Mouse (Mus musculus) heart, adult 18-20 months (tissue): ENCODE data around the gene B4gat1. TPM values are rescaled to one million over a fixed set of nuclear protein-coding genes. Genes with fewer than 3 reads are reported as not detected.
A peak's percentile ranks its signal among the peaks of the same experiment; 100 is the strongest.
"Not testable (repeated sequence)": the region's sequence is repeated elsewhere in the genome, so short reads cannot be mapped to it uniquely, and the experiment has no call there.

Source experiments
- DNase-seq, 2 experiments: peaks; one replicate each; pipeline ENCODE4 v3.0.0; 2021 to 2022; ENCODE audit warnings: mixed read lengths in 1 of 2
- long read RNA-seq, 2 experiments: library from polyadenylated mRNA; stranded (forward); transcript quantifications; one replicate each; pipeline ENCODE4 v2.0.0; 2021
- total RNA-seq, 2 experiments: library from RNA; stranded (reverse); gene quantifications; 2 replicates each; pipeline ENCODE4 v1.2.3; 2021

The B4gat1 gene
- 10 to 100 TPM; 46.0 TPM for total RNA-seq
- long read RNA-seq, experiment 1, transcript B4gat1-201 (2 exons, 2,032 nt): major isoform, 89 of 92 reads
- long read RNA-seq, experiment 1, partial matches to known transcripts: 0 of 92 reads
- long read RNA-seq, experiment 1, other reads (novel, unspliced or antisense): 1 of 92 reads
- long read RNA-seq, experiment 2, transcript B4gat1-201 (2 exons, 2,032 nt): major isoform, 42 of 43 reads
- long read RNA-seq, experiment 2, partial matches to known transcripts: 0 of 43 reads
- long read RNA-seq, experiment 2, other reads (novel, unspliced or antisense): 0 of 43 reads

- DNase-seq: peak; percentile 89 to 93
Observed at GRCm38 (mm10) chr19:5038709-5039156, at the start of gene B4gat1, which contains the start of gene AC124502.3. Gene B4gat1, plus strand, starts transcription at chr19:5038826. Gene AC124502.3, plus strand, starts transcription at chr19:5038891.

- DNase-seq: peak; percentile 83 to 98
Observed at GRCm38 (mm10) chr19:4989013-4989412, 49.6 kb upstream of the B4gat1 start.

GRCm38 (mm10) chr19:4989434-4990255 is 49.0 kb upstream of the B4gat1 start:
- no peak for DNase-seq

- no peak for DNase-seq
Observed at GRCm38 (mm10) chr19:4990256-4990625, 48.4 kb upstream of the B4gat1 start, which contains the start of gene Npas4. Gene Npas4, minus strand, starts transcription at chr19:4990316.

DNA sequence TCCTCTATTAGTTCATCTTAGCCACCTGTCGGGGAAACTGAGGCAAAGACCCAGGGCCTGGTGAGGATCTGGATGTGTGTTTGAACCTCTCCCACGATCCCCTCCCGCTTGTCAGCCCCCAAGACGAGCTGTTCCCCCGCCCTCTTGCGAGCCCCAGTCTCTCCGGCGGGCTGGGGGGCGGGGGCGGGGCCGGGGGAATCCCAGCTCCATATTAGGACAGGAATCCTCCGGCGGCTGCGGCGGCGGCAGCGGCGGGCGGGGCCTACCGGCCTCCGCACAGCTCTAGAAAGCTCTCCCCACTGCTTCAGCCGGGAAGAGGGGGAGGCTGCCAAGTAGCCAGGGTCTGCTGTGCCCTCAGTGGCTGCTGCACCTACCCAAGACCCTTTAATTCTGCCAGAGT is 47.9 kb upstream of the B4gat1 start:
- DNase-seq: no peak

GRCm38 (mm10) chr19:4992371-4992770 is 46.3 kb upstream of the B4gat1 start:
- no peak for DNase-seq

DNA sequence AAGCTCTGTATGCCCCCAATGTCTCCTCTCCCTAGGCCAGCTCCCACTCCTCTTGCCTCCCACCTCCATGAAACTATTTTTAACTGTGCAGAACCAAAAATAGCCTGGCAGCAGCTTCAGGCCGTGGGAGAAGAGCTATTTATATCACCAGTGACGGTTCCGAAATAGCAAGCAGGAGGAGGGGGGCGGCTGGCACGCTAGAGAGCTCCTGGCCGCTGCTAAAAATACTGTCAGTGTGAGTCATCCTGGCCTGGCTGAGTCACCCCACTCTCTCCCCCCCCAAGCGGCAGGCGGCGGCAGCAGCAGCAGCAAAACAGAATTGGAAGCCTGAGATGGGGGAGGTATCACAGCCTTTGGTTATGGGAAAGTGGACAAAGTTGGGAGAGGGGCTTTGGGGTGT is 45.7 kb upstream of the B4gat1 start:
- DNase-seq: peak; percentile 78 to 89

- DNase-seq: no peak
Observed at GRCm38 (mm10) chr19:4994043-4994442, 44.6 kb upstream of the B4gat1 start.

DNA sequence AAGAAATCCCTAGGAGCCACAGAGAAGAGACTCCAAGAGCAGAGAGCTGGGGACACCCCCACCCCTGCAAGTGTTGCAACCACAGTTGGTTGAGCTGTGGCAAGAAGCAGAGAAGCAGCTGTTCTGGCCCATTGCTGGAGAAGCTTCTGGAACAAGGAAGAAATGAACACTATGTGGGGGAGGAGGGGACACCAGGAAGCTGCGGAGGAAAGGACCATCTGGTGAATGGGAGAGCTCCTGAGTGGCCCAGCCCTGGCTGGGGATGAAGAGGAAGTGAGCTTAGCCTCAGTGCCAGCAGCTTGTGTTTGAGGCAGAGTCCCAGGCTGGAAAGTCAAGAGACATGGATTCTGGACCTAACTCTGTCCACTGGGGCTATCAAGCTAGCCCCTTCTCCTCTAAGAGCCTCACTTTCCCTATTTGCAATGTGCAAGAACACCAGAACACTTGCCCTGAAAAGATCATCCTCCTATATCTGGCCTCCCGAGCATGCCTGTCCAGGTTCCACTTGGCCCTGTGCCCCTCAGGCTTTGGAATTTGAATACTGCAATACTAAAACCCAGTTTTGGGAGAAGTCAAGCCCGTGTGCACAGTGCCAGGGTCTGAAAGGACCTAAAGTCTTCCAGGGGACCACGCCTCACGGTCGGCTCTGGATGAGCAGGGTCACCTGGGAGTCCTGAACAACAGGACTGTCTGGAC is 39.0 kb upstream of the B4gat1 start:
- no peak for DNase-seq

DNA sequence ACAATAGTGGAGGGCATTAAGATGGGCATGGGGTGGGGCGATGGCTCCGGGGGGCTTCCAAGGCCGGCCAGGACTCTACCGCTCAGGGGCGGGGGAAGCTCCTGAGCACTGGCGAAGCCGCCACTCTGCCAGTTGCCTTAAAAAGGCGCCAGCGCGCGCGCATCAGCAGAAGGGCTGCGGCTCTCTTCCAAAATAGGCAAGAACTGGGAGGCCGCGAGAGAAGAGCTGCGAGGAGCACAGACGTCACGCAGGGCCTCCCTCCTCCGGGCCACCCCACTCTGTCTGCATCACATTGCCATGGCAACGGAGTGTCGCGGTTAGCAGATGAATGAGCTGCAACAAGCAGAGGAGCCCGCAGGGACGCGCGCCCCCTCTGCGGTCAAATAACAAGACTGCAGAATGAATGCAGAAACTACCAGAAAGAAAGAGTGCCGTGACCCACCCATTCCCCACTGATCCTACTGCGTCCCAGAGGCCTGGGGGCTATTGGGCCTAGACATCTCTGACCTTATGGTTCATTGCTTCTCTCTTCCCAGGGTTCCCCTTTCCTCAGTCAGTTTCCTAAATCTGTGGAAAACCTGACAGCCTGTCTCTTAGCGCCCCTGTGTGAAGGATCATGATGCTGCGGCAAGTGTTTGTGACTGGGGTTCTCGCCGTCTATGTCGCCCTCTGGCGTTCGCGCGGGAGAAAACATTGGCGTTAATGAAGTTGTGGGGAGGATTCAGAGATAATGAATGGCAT is 36.8 kb upstream of the B4gat1 start:
- peak; percentile 71 to 86 for DNase-seq

DNA sequence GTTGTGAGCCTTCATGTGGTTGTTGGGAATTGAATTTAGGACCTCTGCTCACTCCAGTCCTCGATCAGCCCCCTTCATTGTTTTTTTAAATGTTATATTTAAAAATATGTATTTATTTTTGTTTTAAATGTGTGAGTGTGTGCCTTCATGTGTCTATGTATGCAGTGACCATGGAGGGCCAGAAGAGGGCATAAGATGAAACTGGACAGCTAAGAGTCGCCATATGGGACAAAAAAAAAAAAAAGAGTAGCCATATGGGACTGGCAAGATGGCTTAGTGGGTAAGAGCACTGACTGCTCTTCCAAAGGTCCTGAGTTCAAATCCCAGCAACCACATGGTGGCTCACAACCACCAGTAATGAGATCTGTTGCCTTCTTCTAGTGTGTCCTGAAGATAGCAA is 35.0 kb upstream of the B4gat1 start:
- DNase-seq: not testable (repeated sequence)

GRCm38 (mm10) chr19:5004925-5005324 is 33.7 kb upstream of the B4gat1 start:
- no peak for DNase-seq

- DNase-seq: no peak
Observed at GRCm38 (mm10) chr19:5013138-5013537, 25.5 kb upstream of the B4gat1 start.

- DNase-seq: peak in 1 of 2 experiments; percentile 50
Observed at GRCm38 (mm10) chr19:5014961-5015398, 23.6 kb upstream of the B4gat1 start.

GRCm38 (mm10) chr19:5016221-5016742 is 22.3 kb upstream of the B4gat1 start:
- peak; percentile 53 to 70 for DNase-seq

DNA sequence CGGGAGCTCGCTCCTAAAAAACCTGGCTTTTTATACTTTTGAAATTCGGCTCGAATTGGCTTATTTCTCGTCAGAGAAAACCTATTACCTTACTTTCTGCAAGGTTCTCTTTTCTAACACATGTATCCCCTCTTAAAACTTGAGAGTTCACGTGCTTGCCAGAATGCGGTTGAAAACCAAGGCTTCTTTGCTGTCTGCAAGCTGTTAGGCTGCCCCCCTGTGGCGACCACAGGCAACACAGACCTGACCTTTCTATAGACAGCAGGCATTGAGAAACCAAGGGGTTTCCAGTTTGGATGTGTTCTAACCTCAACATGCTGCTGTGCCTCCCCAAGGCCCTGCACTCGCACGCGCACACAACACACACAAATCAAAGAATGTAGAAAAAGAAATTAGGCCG is 21.8 kb upstream of the B4gat1 start:
- peak; percentile 60 to 80 for DNase-seq

GRCm38 (mm10) chr19:5017611-5018010 is 21.0 kb upstream of the B4gat1 start:
- no peak for DNase-seq

GRCm38 (mm10) chr19:5018191-5018590 is 20.4 kb upstream of the B4gat1 start:
- no peak for DNase-seq

DNA sequence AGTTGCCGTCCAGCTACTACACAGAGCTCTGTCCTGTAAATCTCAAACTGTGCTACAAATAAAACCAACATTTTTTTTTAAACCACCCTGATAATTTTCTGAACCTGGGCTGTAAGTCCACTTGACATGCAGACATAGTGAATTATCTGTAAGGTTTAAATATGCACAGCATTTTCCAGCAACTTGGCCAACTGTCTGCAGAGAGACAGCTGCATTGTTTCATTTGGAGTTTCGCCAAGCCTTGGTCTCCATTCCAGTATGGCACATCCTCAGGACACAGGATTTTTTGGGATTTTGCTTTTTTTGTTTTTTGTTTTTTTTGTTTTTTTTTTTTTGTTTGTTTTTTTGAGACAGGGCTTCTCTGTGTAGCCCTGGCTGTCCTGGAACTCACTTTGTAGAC is 17.2 kb upstream of the B4gat1 start:
- DNase-seq: no peak

DNA sequence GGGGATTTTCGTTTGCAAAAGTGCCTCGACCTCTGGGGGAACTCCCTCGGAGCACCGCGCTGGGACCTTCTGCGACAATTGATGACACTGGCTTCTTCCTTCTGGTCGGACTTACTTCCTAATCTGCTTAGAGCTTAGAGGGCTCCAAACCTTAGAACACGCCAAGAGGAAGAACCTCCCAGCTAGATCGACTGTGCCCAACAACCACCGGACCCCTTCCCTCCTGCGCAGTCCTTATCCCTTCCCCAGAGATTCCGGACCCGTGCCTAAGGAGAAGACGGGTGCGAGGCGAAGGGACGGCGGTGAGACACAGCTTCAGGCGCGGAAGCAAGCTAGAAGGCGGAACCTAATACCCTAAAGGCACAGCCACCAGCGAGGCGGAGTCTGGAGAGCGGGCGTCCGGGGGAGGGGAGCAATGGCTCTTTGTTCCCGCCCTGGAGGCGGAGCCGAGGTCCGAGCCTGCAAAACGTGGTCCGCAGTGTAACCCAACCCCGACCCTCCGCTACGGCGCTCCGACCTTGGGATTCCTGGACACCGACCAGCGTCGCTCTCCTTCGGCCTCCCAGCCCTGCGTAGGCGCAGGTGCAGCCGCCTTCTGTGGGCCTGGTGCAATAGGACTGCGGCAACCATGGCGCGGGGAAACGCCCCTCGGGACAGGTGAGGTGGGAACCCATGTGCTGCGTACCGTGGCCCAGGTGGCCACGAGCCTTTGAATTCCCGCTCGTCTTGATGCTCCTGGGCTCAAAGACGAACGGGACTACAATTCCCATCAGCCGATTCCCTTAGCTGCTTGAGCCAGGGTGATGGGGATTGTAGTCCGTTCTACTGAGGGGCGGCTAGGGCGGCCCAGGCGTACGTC is 14.8 kb upstream of the B4gat1 start, which contains the start of gene Slc29a2:
Gene Slc29a2, plus strand, starts transcription at position 240 of the 859 bp plus-strand sequence.
- peak; percentile 94 to 95 for DNase-seq
